Mouse (Mus musculus) heart, postnatal 10 days (tissue): Measurements from ENCODE around the gene Pik3ca. TPM values are rescaled to one million over a fixed set of nuclear protein-coding genes. Genes with fewer than 3 reads are reported as not detected.

Experiments used
- DNase-seq, 2 experiments: peaks; one replicate each; pipeline ENCODE4 v3.0.0; 2021
- intact Hi-C: fragments of 180-260 bp; cut with DNase I; formaldehyde crosslinking; loops from one replicate; pipeline ENCODE4 v1.15.1; 2025
- total RNA-seq, 2 experiments: library from RNA; stranded (reverse); gene quantifications; 2 replicates each; pipeline ENCODE4 v1.2.3; 2021

Pik3ca gene
- total RNA-seq, 2 experiments from 2014 or later, result 48.6 to 57.2 TPM

DNA sequence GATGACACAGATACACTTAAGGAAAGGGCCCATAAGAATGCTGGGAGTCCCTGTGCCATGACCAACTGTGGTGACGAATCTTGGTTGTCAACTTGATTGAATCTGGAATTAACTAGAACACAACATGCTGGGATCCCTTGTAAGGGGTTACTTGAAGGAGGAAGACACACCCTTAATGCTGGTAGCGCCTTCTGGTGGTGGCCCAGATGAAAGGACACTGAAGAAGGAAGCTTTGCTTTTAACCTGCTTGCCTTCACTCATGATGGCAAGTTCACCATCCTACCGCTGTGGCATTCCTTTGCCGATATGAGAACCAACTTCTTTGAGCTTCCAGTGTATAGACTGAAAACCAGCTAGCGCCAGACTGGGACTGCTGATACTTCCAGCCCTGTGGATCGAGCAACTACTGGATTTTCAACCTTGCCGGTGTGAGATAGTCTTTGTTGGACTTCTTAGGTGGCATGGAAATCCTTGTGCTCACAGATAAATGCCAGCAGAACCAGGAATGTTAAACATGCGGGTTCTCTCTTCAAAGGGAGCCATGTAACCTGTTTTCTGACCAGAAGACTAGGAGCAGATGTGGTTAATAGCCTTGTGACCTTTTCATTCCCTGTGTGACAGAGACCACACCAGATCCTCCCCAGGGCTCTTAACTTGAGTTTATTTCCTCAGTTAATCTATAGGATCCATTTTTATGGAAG, 97.1 kb downstream of the Pik3ca start:
- DNase-seq, result no peak
- intact Hi-C loops, result no loop called here

DNA sequence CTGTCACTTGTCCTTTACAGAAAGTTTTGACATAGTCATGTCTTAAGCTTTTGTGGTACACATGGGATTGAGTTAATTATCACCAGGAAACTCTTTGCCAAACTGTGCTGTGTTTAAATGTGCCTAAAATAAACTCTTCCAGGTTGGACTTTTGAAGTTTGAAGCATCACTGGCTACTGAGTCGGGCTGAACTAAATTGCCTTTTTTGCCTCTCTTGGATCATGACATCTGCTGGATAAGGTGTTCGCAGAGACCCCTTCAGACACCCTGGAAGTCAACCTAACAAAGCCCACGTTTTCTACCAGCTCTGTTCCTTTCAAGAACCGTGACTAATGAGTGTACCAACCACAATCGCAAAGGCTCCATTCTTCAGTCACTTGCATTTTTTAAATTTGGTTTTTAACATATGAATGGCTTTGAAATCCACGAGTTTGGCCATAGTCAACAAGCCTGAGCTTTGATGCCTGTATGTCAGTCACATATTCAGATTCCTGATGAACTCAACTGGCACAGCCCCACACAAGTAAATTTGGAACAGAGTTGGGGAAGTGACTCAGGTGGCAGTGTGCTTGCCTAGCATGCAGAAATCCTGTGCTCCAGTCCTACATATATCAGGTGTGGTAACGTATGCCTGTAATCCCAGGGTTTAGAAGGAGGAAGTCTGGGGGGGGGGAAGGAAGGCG, 97.8 kb downstream of the Pik3ca start:
- intact Hi-C loops, result no loop called here
- no peak for DNase-seq

DNA sequence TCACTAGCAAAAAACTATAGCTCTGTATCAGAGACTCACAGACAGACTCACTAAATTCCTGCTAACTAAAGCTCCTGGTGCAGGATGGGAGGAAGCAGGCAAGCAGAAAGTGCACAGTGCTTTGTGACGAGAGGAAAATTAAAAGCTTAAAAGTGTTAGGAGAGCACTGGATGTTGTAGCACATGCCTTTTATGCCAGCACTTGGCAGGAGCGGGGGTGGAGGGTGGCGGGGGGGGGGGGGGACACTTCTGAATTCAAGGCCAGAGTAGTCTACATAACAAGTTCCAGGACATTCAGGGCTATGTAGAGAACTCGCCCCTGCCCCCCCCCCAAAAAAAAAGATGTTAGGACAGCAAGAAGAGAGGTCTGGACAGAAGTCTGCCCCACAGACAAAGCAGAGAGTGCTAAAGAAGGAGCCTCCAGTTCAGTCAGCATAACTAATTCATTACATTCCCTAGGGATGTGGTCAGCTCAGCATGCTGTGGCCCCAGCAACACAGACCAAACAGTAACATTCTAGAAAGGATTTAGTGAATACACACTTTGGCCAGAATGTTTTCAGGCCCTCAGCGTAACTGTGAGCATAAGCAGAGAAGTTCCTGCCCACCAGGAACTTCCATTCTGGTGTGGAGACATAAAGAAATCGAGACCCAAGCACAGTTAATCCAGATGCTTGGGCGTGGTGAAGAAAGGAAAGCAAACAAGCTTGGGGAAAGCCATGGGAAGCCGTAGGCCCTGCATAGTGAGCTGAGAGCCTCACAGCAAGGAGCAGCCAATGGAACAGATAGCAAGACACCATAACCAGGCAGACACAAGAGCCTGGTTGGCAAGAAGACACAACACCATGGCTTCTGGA, 98.6 kb downstream of the Pik3ca start:
- no peak for DNase-seq
- intact Hi-C loops, result no loop called here

DNA sequence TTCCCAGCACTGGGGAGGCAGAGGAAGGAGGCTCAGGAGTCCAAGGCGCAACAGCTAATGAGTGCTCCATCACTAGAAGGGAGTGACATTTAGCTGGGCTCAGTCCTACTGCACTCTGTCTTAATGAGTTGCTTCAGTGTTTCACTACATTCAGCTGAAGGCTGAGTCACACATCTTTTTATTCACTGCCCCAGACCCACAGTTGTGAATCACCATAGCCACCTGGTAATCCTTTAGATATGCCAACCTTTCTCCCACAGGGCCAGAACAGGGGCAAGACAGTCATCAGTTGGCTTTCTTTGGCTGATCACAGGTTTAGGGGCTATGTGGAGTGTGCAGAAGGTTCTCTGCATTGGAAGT, 99.2 kb downstream of the Pik3ca start:
- intact Hi-C loops, result no loop called here
- no peak for DNase-seq

GRCm38 (mm10) chr3:32500346-32500745, 102.9 kb downstream of the Pik3ca start:
- DNase-seq, result no peak
- intact Hi-C loops, result no loop called here

DNA sequence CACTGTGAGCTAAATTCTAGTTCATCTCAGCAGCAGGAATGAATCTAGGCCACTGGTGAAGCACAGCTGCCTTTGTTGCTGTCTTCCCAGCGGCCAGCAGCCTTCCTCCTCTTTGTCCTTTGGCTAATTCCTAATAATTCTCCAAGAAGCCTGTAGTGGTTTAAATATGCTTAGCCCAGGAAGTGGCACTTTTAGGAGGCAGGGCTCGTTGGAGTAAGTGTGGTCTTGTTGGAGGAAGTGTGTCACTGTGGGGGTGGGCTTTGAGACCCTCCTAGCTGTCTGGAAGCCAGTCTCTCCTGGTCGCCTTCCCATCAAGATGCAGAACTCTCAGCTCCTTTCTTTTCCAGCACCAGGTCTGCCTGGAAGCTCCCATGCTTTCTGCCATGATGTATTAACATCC, 108.4 kb downstream of the Pik3ca start:
- intact Hi-C loops, result loop anchor here (5.0 kb wide), 4 partner anchors 49 to 714 kb away; partner anchors contain the start of gene Pik3ca
- DNase-seq, result no peak

GRCm38 (mm10) chr3:32506366-32507225, 109.1 kb downstream of the Pik3ca start:
- no peak for DNase-seq
- intact Hi-C loops, result loop anchor here (5.0 kb wide), 4 partner anchors 49 to 714 kb away; partner anchors contain the start of gene Pik3ca

DNA sequence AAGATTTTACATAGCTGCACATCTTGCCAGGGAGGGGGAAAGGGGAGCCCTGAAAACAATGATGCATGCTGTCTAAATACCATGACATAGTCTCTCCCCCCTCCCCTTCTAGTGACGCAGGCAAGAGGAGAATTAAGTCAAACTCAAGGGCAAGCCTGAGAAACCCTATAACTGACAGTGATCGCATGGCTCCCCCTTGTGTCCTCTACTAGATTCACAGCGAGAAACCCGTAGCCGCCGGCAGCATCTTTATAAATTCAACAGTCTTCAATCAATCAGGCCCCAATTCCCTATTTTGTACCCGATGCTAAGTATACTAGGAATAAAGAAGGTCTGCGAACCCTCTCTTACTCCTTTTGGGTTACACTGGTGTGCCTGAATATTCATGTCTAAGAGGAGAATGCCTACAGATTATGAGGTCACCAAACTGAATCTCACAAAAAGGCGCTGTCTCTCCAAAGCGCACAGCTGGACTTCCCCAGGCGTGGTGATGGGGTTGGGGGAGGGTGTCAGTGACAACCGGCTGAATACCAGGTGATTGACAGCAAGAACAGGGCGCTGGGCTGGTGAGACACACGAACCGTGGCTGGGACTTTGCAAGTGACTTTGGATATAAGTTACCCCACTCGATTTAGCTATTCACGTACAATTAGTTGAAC, 111.3 kb downstream of the Pik3ca start:
- intact Hi-C loops, result loop anchor here (1.0 to 5.0 kb wide), 6 partner anchors 36 to 716 kb away; partner anchors contain the start of gene Pik3ca
- peak; percentile 78 to 82 for DNase-seq

GRCm38 (mm10) chr3:32509496-32510374, 112.3 kb downstream of the Pik3ca start, which contains the start of gene Zfp639:
Gene Zfp639 (plus strand): TSS chr3:32510259.
- intact Hi-C loops, result loop anchor here (2.0 to 5.0 kb wide), 7 partner anchors 19 to 717 kb away; partner anchors contain the start of genes Mfn1 and Pik3ca
- no peak for DNase-seq

- intact Hi-C loops, result loop anchor here (2.0 to 5.0 kb wide), 2 partner anchors 18 to 187 kb away; partner anchors contain the start of gene Mfn1
- DNase-seq, result peak; percentile 96 to 98
These were observed 113.1 kb downstream of the Pik3ca start for GRCm38 (mm10) chr3:32510375-32511190.

GRCm38 (mm10) chr3:32511191-32511550, 113.7 kb downstream of the Pik3ca start:
- intact Hi-C loops, result loop anchor here (2.0 to 5.0 kb wide), 2 partner anchors 18 to 186 kb away; partner anchors contain the start of gene Mfn1
- DNase-seq, result no peak

DNA sequence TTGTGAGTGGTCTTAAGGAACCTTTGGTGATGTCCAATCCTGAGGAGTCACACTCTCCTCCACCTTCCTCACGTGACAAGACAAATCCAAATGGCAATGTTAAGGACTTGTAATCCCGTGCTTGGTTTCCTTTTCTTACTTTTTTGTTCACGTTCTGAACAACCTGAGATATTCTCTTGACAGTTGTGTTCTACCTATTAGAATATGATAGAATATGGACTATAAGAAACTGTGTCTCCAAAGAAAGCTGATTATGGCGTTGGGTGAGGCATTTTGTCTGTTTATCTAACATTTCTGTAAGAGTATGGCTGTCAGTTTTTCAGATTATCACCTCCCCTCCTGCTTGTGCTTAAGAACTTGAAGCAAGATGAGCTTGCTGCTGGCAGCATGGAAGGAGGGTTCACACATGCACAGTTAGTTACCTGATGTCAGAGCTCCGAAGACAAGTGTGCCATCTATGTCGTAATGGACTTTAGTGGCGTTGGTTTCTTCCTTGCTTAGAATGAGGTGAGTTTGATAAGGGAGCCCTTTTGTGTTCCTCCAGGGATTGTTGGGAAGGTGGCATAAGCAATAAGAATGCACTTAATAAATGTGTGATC, 115.3 kb downstream of the Pik3ca start:
- intact Hi-C loops, result loop anchor here (5.0 kb wide), 1 partner anchor 185 kb away; no protein-coding TSS in a partner anchor
- DNase-seq, result no peak

GRCm38 (mm10) chr3:32513528-32513927, 116.1 kb downstream of the Pik3ca start:
- intact Hi-C loops, result loop anchor here (5.0 kb wide), 1 partner anchor 184 kb away; no protein-coding TSS in a partner anchor
- DNase-seq, result no peak
